Mouse (Mus musculus) liver, postnatal 0 days (tissue): ENCODE results near the gene Them5. TPM values are rescaled to one million over a fixed set of nuclear protein-coding genes. Genes with fewer than 3 reads are reported as not detected.

ENCODE experiments used
- ATAC-seq: fragments of 200-750 bp; cut with Nextera tagmentation; 2 replicates; pipeline ENCODE4 v1.8.0; 2017; ENCODE audit warnings: mild to moderate bottlenecking, moderate library complexity
- DNase-seq: peaks from one replicate; pipeline ENCODE4 v3.0.0-alpha.2; 2016
- H3K27ac ChIP-seq: fragments of 300-500 bp; sonication (generic); 2 replicates; pipeline ENCODE4 v1.5.1; 2014; ENCODE audit warnings: antibody characterized with exemption, moderate library complexity, mild to moderate bottlenecking, low read depth
- H3K27me3 ChIP-seq: fragments of 300-500 bp; sonication (generic); 2 replicates; pipeline ENCODE4 v1.6.1; 2014; ENCODE audit warnings: low read length, control low read depth, mixed read lengths; ENCODE audit not compliant: insufficient read depth
- H3K36me3 ChIP-seq: fragments of 300-500 bp; sonication (generic); replicated peaks from 2 replicates; pipeline ENCODE4 v1.6.1; 2014; ENCODE audit warnings: mild to moderate bottlenecking, control low read depth, low read length, moderate library complexity, mixed read lengths; ENCODE audit not compliant: insufficient read depth
- H3K4me1 ChIP-seq: fragments of 300-500 bp; sonication (generic); 2 replicates; pipeline ENCODE4 v1.6.1; 2014; ENCODE audit warnings: antibody characterized with exemption, mild to moderate bottlenecking, control low read depth; ENCODE audit not compliant: insufficient read depth
- H3K4me2 ChIP-seq: fragments of 300-500 bp; sonication (generic); 2 replicates; pipeline ENCODE4 v1.6.1; 2014; ENCODE audit warnings: low read depth, mild to moderate bottlenecking, low read length, moderate library complexity, mixed read lengths
- H3K4me3 ChIP-seq: fragments of 300-500 bp; sonication (generic); 2 replicates; pipeline ENCODE4 v1.5.1; 2014; ENCODE audit warnings: low read depth, low read length
- H3K9ac ChIP-seq: fragments of 300-500 bp; sonication (generic); replicated peaks from 2 replicates; pipeline ENCODE4 v1.6.1; 2014; ENCODE audit warnings: mild to moderate bottlenecking, moderate library complexity
- H3K9me3 ChIP-seq: fragments of 300-500 bp; sonication (generic); 2 replicates; pipeline ENCODE4 v1.6.1; 2016; ENCODE audit warnings: mild to moderate bottlenecking, control low read depth, low read length, mixed read lengths
- CTCF ChIP-seq: sonication (generic); IDR thresholded peaks from 2 replicates; pipeline ENCODE4 v1.5.1; 2016; ENCODE audit warnings: antibody characterized with exemption, low read depth
- EP300 ChIP-seq: IDR thresholded peaks from 2 replicates; pipeline ENCODE4 v1.6.1; 2016; ENCODE audit warnings: antibody characterized with exemption, low read depth, mild to moderate bottlenecking
- WGBS: fragments of 180-500 bp; shearing (Covaris S2); extraction: QIAGEN DNeasy Blood & Tissue Kit; methylation state at CpG from one replicate; pipeline ENCODE4 v1.1.7; 2014; ENCODE audit not compliant: insufficient replicate concordance; 5-methylcytosine and 5-hydroxymethylcytosine counted together
- polyA plus RNA-seq: library from polyadenylated mRNA; unstranded; fragments of >200 nt; fragmentation: Nextera tagmentation; extraction: Ambion mirVana; gene quantifications from 2 replicates; pipeline ENCODE4 v1.2.1, GENCODE M21; 2015

Gene Them5
- polyA plus RNA-seq, 1 experiment from 2014 or later = not detected

- no peak for TF ChIP-seq CTCF
- peaks cover 16% of the 10 kb centered on the region for H3K4me1 ChIP-seq
- no peak overlapping the region for H3K9ac ChIP-seq
- no peak overlapping the region for H3K4me3 ChIP-seq
- no peak overlapping the region for H3K4me2 ChIP-seq
- 0 out of 2 replicates have a peak overlapping the region, but pooled peaks have one; percentile 16 for H3K27ac ChIP-seq
- H3K9me3 ChIP-seq = no peaks in the 10 kb centered on the region
- ATAC-seq (no peak), DNase-seq (no peak)
- H3K27me3 ChIP-seq = peaks cover 24% of the 10 kb centered on the region
- no peaks in the 10 kb centered on the region for H3K36me3 ChIP-seq
- WGBS = 55% methylated on average over 6 of the region's 6 CpGs
Measured at GRCm38 (mm10) chr3:94367511-94367910, 25.6 kb downstream of the Them5 start.

DNA sequence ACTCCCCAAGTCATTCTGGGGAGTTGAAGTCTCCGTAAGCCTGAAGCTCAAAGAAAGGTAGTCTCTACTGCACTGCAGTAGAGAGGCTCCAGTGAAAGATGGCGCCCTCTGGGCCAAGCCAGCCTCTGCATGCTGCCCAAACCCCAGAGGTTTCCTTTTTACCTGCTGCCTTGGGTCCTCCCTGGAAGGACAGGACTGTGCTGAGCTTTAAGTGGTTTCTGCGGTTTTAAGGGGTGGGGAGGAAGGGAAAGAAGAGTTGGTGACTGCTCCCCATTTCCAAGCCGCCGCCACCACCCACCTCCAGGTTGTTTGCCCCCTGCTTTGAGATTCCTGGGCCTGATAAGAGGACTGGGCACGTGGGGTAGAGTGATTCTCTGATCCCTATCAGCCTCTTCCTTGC is 26.7 kb downstream of the Them5 start:
- 51% methylated on average over 6 of the region's 6 CpGs for WGBS
- no peak overlapping the region for H3K27ac ChIP-seq

GRCm38 (mm10) chr3:94369709-94370108 is 27.8 kb downstream of the Them5 start:
- H3K9me3 ChIP-seq = no peaks in the 10 kb centered on the region
- no peak overlapping the region for H3K4me3 ChIP-seq
- no peaks in the 10 kb centered on the region for H3K36me3 ChIP-seq
- WGBS = 28% methylated on average over 2 of the region's 2 CpGs
- ATAC-seq = no peak
- no peak overlapping the region for H3K27ac ChIP-seq
- peaks cover 2% of the 10 kb centered on the region; the same call in 1 of the 2 replicates for H3K27me3 ChIP-seq
- DNase-seq = no peak
- TF ChIP-seq EP300 (no peak), CTCF (no peak)
- H3K9ac ChIP-seq = no peak overlapping the region; the same call in 1 of the 2 replicates
- H3K4me2 ChIP-seq = no peak overlapping the region
- H3K4me1 ChIP-seq = peaks cover 20% of the 10 kb centered on the region

More for the DNA sequence above, 26.7 kb downstream of the Them5 start:
- Histone ChIP-seq H3K4me2 (no peak overlapping the region), H3K27me3 (peaks cover 13% of the 10 kb centered on the region), H3K4me1 (peaks cover 12% of the 10 kb centered on the region), H3K9ac (no peak overlapping the region), H3K4me3 (no peak overlapping the region), H3K36me3 (no peaks in the 10 kb centered on the region), H3K9me3 (no peaks in the 10 kb centered on the region)
- DNase-seq (no peak), ATAC-seq (no peak)
- no peak for TF ChIP-seq CTCF
- no peak for TF ChIP-seq EP300

GRCm38 (mm10) chr3:94371637-94372036 is 29.7 kb downstream of the Them5 start:
- 20% methylated on average over 10 of the region's 11 CpGs for WGBS
- Histone ChIP-seq H3K27me3 (no peaks in the 10 kb centered on the region), H3K4me1 (peaks cover 21% of the 10 kb centered on the region), H3K4me3 (no peak overlapping the region), H3K9me3 (no peaks in the 10 kb centered on the region), H3K36me3 (no peaks in the 10 kb centered on the region), H3K9ac (no peak overlapping the region), H3K27ac (no peak overlapping the region), H3K4me2 (peak overlapping the region; percentile 66; the same call in 1 of the 2 replicates)
- ATAC-seq (peak; percentile 93), DNase-seq (peak; percentile 87)
- TF ChIP-seq EP300 = no peak; the same call in 1 of the 2 replicates
- no peak for TF ChIP-seq CTCF

DNA sequence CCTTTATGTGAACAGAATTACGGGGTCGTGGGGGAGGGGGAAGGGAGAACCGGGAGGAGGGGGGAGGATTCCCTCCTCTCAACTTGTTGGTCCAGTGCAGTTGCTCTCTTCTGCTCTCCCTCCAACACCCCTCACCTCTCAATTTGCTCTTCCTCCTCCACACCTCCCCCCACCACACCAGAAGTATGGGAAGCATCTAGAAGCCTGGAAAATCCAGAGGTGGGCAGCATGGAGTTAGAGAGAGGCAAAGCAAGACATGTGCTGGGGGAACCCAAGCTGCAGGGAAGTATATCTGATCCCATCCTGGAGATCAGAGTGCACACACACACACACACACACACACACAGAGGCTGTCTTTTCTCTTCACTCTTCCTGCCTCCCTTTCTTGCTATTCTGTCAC is 30.1 kb downstream of the Them5 start:
- 6% methylated on average over 3 of the region's 3 CpGs for WGBS
- no peak for DNase-seq

GRCm38 (mm10) chr3:94372641-94373040 is 30.7 kb downstream of the Them5 start, which contains the start of gene Rorc:
Gene Rorc, plus strand, starts transcription at chr3:94372794.
- H3K4me1 ChIP-seq = peaks cover 17% of the 10 kb centered on the region
- no peaks in the 10 kb centered on the region for H3K36me3 ChIP-seq
- H3K27me3 ChIP-seq = no peaks in the 10 kb centered on the region
- peak within 1 kb of the TSS; percentile 62 for H3K9ac ChIP-seq
- WGBS = 23% methylated on average over 5 of the region's 5 CpGs
- H3K4me2 ChIP-seq = peak within 1 kb of the TSS; percentile 66
- TF ChIP-seq EP300 = no peak
- TF ChIP-seq CTCF = no peak
- H3K9me3 ChIP-seq = no peaks in the 10 kb centered on the region
- ATAC-seq (peak; percentile 69), DNase-seq (peak; percentile 50)
- H3K27ac ChIP-seq = peak within 1 kb of the TSS; percentile 72
- peak within 1 kb of the TSS; percentile 50 for H3K4me3 ChIP-seq

More for the DNA sequence above, 30.1 kb downstream of the Them5 start:
- Histone ChIP-seq H3K27me3 (no peaks in the 10 kb centered on the region), H3K9ac (no peak overlapping the region), H3K36me3 (no peaks in the 10 kb centered on the region), H3K9me3 (no peaks in the 10 kb centered on the region), H3K4me1 (peaks cover 21% of the 10 kb centered on the region), H3K4me2 (peak overlapping the region; percentile 66), H3K4me3 (no peak overlapping the region), H3K27ac (no peak overlapping the region)
- ATAC-seq = no peak
- no peak for TF ChIP-seq EP300
- no peak for TF ChIP-seq CTCF
